Mouse (Mus musculus) ES-E14 (cell line): ENCODE measurements around the gene Flrt2. TPM values are rescaled to one million over a fixed set of nuclear protein-coding genes. Genes with fewer than 3 reads are reported as not detected.

Experiments used
- DNase-seq: peaks from one replicate; pipeline ENCODE4 v3.0.0-alpha.2; 2013; ENCODE audit warnings: low read depth, low spot score
- H3K27ac ChIP-seq: 2 replicates; pipeline ENCODE4 v1.5.1; 2012; ENCODE audit warnings: low read depth, mild to moderate bottlenecking, low read length, moderate library complexity, mixed read lengths; ENCODE audit not compliant: poor library complexity, insufficient read depth, severe bottlenecking
- H3K36me3 ChIP-seq: 2 replicates; pipeline ENCODE4 v1.6.1; 2012; ENCODE audit warnings: mild to moderate bottlenecking, low read length, moderate library complexity, mixed read lengths; ENCODE audit not compliant: control insufficient read depth, poor library complexity, insufficient read depth, severe bottlenecking
- H3K4me1 ChIP-seq, 2 experiments: fragments of 150-350 bp in 1 of 2; sonication (generic) in 1 of 2; 2 replicates each; pipeline ENCODE4 v1.6.1; 2012; ENCODE audit warnings: low read length in 2 of 2, mild to moderate bottlenecking in 1 of 2, mixed read lengths in 1 of 2; ENCODE audit not compliant: control insufficient read depth in 2 of 2, insufficient read depth in 2 of 2, poor library complexity in 1 of 2
- H3K4me3 ChIP-seq, 2 experiments: fragments of 150-350 bp in 1 of 2; sonication (generic) in 1 of 2; 2 replicates each; pipeline ENCODE4 v1.5.1; 2012; ENCODE audit warnings: low read length in 2 of 2, low read depth in 1 of 2, mild to moderate bottlenecking in 1 of 2, mixed read lengths in 1 of 2; ENCODE audit not compliant: insufficient read depth in 1 of 2, poor library complexity in 1 of 2, severe bottlenecking in 1 of 2
- H3K9ac ChIP-seq: 2 replicates; pipeline ENCODE4 v1.6.1; 2012; ENCODE audit warnings: low read depth, mild to moderate bottlenecking, low read length, mixed read lengths; ENCODE audit not compliant: poor library complexity, insufficient read depth, severe bottlenecking
- H3K9me3 ChIP-seq: fragments of 150-350 bp; sonication (generic); 2 replicates; pipeline ENCODE4 v1.6.1; 2012; ENCODE audit warnings: low read depth, mild to moderate bottlenecking, low read length; ENCODE audit not compliant: control insufficient read depth, insufficient read depth
- CHD2 ChIP-seq: IDR thresholded peaks from 2 replicates; pipeline ENCODE4 v1.6.1; 2014; ENCODE audit warnings: mild to moderate bottlenecking, low read depth, low read length, inconsistent platforms
- HCFC1 ChIP-seq: IDR thresholded peaks from 2 replicates; pipeline ENCODE4 v1.6.1; 2012; ENCODE audit warnings: low read length, inconsistent platforms, borderline replicate concordance; ENCODE audit not compliant: insufficient read depth
- MAFK ChIP-seq: IDR thresholded peaks from 2 replicates; pipeline ENCODE4 v1.6.1; 2014; ENCODE audit warnings: mild to moderate bottlenecking, low read depth, low read length, inconsistent platforms; ENCODE audit not compliant: insufficient read depth
- ZC3H11A ChIP-seq: IDR thresholded peaks from 2 replicates; pipeline ENCODE4 v1.6.1; 2012; ENCODE audit warnings: low read depth, mild to moderate bottlenecking, inconsistent platforms, low read length, borderline replicate concordance
- ZNF384 ChIP-seq: IDR thresholded peaks from 2 replicates; pipeline ENCODE4 v1.6.1; 2012; ENCODE audit warnings: low read depth, low read length, inconsistent platforms
- in situ Hi-C, 2 experiments: fragments of 600-800 bp; cut with MboI; formaldehyde crosslinking; loops; one replicate each; pipeline ENCODE4 v1.15.1; 2025; ENCODE audit warnings: low sequenced_read_pairs in 2 of 2, inconsistent platforms in 1 of 2; ENCODE audit not compliant: unreplicated experiment in 2 of 2
- total RNA-seq: library from RNA; depleted of rRNA; stranded (reverse); fragments of 300-350 nt; gene quantifications from 2 replicates; pipeline ENCODE4 v1.2.3, GENCODE M21; 2012

Gene Flrt2
- total RNA-seq, 1 experiment: 10.3 TPM

DNA sequence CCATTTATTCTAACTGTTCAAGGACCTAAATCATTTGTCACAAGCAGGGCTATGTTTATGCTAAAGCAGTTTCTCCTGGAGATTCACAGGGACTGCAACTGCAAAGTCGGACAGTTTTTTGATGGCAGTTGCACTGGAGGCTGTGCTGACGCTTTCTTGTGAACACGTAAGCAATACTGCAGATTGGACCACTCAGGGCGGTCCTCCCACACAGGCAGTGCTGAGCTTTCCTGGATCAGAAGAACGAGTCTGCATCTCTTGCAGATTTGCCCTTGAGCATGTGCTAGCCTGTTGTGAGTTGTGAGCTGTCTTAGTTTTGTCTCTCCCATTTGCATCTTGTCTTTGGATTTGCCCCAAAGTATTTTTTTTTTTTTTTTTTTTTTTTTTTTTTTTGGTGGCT, 47.7 kb downstream of the Flrt2 start:
- no peak for DNase-seq
- Histone ChIP-seq H3K9ac (no peak overlapping the region), H3K27ac (no peak overlapping the region), H3K4me1 (no peaks in the 10 kb centered on the region), H3K36me3 (no peaks in the 10 kb centered on the region), H3K4me3 (no peak overlapping the region), H3K9me3 (no peaks in the 10 kb centered on the region)
- TF ChIP-seq CHD2 (no peak), MAFK (no peak), ZNF384 (no peak), HCFC1 (no peak), ZC3H11A (no peak)
- in situ Hi-C loops: no loop called here

DNA sequence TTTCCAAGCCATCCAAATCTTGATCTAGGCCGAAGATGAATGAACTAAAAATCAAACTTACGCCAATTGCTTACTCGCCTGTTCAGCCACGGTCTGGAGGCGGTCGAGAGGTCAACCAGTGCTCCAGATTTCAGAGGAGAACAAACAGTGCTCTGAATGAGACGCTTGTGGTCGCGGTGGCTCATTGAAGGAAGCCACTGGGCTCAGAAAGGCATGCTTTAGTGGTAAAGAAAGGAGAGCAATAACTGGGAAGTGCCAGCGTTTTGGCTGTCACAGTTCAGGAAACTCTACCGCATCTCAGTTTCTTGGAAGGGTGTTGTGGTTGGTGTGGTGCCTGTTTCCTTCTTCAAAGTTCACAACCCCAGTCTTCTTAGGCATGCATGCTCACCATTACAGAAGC, 49.3 kb downstream of the Flrt2 start:
- TF ChIP-seq MAFK (no peak), ZNF384 (no peak), ZC3H11A (no peak), HCFC1 (no peak), CHD2 (no peak)
- no peaks in the 10 kb centered on the region for H3K9me3 ChIP-seq
- H3K4me3 ChIP-seq: no peak overlapping the region
- in situ Hi-C loops: no loop called here
- H3K36me3 ChIP-seq: no peaks in the 10 kb centered on the region
- no peak for DNase-seq
- H3K9ac ChIP-seq: no peak overlapping the region
- H3K27ac ChIP-seq: no peak overlapping the region
- no peaks in the 10 kb centered on the region for H3K4me1 ChIP-seq

DNA sequence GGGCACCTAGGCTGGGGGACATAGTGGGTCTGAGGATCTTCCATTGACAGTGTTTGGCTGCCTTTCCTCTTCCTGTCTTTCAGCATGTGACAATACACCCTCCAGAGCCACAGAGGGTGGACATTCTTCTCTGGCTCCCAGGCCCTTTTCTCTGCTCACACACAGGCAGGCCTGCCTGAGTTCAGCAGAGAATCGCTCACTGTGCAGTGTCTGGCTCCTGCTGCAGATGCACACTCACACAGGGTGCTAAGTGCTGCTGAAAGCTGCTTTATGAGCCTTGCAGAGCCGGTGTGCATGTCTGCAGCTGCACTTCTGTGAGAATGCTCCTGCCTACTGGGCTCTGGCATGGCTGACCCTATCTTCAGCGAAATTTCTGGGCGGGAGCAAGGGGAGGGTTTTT, 52.3 kb downstream of the Flrt2 start:
- H3K4me3 ChIP-seq: no peak overlapping the region
- no peak overlapping the region for H3K9ac ChIP-seq
- in situ Hi-C loops: no loop called here
- no peak overlapping the region for H3K27ac ChIP-seq
- no peak for DNase-seq
- H3K9me3 ChIP-seq: no peaks in the 10 kb centered on the region
- H3K36me3 ChIP-seq: no peaks in the 10 kb centered on the region
- no peaks in the 10 kb centered on the region for H3K4me1 ChIP-seq
- TF ChIP-seq CHD2 (no peak), MAFK (no peak), ZC3H11A (no peak), HCFC1 (no peak), ZNF384 (no peak)

DNA sequence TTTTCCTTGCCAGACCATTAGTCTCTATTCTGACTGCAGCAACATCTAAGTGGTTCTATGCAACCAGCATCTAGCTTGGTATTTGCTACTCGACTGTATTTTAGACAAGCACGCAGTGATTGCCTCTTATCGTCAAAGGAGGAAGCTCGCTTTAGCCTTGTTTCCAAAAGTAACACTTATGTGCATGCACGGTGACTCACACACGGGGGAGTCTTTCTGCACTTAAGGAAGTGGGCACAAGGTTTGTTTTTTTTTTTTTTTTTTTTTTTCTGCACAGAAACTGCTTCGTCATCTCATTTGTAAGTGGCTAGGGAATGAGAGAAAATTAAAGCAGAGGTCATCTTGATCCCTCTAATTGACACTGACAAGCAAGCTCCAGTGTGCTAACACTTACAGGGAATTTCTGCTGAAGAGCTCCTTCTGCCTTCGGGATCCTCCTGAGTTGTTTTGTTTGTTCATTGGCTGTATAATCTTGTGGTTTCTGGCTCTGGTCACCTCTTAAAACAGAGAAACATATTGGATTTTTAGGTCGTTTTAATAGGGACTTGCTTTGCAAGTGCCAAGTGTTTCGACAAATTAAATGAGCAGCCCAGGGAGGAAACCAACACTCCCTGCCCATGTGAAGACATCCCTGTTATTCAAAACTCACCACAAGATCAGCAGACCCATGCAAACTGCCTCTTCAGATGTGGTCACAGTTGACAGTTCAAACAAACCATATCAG, 55.0 kb downstream of the Flrt2 start:
- no peak overlapping the region for H3K9ac ChIP-seq
- in situ Hi-C loops: no loop called here
- H3K4me1 ChIP-seq: no peaks in the 10 kb centered on the region
- no peaks in the 10 kb centered on the region for H3K9me3 ChIP-seq
- no peak overlapping the region for H3K27ac ChIP-seq
- H3K36me3 ChIP-seq: no peaks in the 10 kb centered on the region
- TF ChIP-seq CHD2 (no peak), ZC3H11A (no peak), HCFC1 (no peak), ZNF384 (no peak), MAFK (no peak)
- DNase-seq: no peak
- no peak overlapping the region for H3K4me3 ChIP-seq

DNA sequence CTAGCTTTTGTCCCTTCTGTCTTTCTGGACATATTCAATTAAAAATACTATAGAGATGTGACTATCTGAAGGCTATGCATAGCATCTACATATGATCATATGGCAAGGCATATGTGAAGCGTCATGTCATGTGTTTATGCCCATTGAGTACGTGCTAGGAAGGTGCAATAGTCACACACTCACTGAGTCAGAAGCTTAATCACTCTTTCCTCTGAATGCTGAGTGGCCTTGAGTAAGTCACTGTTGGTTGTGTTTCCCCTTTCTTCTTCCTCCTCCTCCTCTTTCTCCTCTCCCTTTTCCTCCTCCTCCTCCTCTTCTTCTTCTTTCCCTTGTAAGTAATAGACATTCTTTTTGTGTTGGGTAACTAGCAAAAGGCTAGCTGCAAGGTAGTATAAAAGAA, 56.7 kb downstream of the Flrt2 start:
- in situ Hi-C loops: no loop called here
- no peak overlapping the region for H3K9ac ChIP-seq
- no peaks in the 10 kb centered on the region for H3K4me1 ChIP-seq
- no peaks in the 10 kb centered on the region for H3K9me3 ChIP-seq
- TF ChIP-seq CHD2 (no peak), ZC3H11A (no peak), MAFK (no peak), ZNF384 (no peak), HCFC1 (no peak)
- H3K36me3 ChIP-seq: no peaks in the 10 kb centered on the region
- H3K4me3 ChIP-seq: no peak overlapping the region
- H3K27ac ChIP-seq: no peak overlapping the region
- DNase-seq: no peak
